18 mouse cellular contexts compared by ENCODE assay signal in the genomic region with DNA sequence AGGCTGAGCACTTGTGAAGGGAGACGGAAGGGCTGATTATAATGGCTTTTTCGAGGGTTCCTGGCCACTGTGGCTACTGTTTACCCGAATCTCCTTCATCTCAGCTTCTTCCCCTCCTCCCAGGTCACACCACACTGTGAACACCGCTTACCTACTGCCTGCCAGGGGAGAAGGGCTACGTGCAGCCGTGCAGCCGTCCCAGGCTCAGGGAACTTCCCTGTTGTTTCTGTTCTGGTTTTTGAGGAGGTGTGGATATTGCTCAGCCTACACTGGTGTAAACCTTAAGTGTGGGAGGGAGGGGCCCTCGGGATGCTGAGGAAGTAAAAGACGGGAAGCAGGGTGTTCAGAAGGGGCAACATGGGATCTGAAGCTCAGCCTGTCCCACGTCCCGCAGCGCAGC. TPM values are rescaled to one million over a fixed set of nuclear protein-coding genes. Genes with fewer than 3 reads are reported as not detected.
A peak's percentile ranks its signal among the peaks of the same experiment; 100 is the strongest.
DNase-seq lines count a peak whose midpoint lies in the region; ATAC-seq and TF ChIP-seq lines count a peak whose summit lies in the region.
"Had no signal": no experiment of that assay in that cellular context is flagged by ENCODE, and none has a peak within 500 bp of the region (broad histone marks: within the 10 kb centered on the region; RNA-seq: fewer than 3 reads in every experiment).

No protein-coding gene starts in this region.

- peak overlapping the region; percentile 24; the same call in 1 of the 2 replicates for H3K9ac ChIP-seq in heart, embryonic 11.5 days (ENCODE audit: low read depth, low read length)
- no peak overlapping the region for H3K9ac ChIP-seq in kidney, postnatal 0 days (ENCODE audit: low read depth, low read length)

- no peak overlapping the region for H3K27ac ChIP-seq in heart, embryonic 11.5 days (ENCODE audit: low read depth, low read length)
- H3K27ac ChIP-seq in kidney, postnatal 0 days, result peak overlapping the region; percentile 20; the same call in 1 of the 2 replicates
- no peak overlapping the region for H3K27ac ChIP-seq in testis, adult 2 months (ENCODE audit: control insufficient read depth, insufficient read depth, low read depth, low read length)

- 54% methylated on average over 12 of the region's 12 CpGs for WGBS in heart, embryonic 11.5 days (ENCODE audit: insufficient replicate concordance)
- 36% methylated on average over 12 of the region's 12 CpGs for WGBS in kidney, postnatal 0 days

- no peak for DNase-seq in heart, postnatal 4 days
- DNase-seq in kidney, postnatal 0 days (ENCODE audit: low spot score), result no peak
- DNase-seq in kidney, adult 11 months, result no peak
- no peak for DNase-seq in testis, postnatal 10 days (ENCODE audit: low spot score)
- no peak for DNase-seq in frontal cortex, adult 2 months (ENCODE audit: extremely low spot score in 1 of 2, low spot score in 1 of 2)
- DNase-seq: B cell, adult 2 months; cerebellum, postnatal 36 days; gastrocnemius, postnatal 14 days; kidney, postnatal 10 days; lung, adult 2 months; right cerebral cortex, postnatal 14 days had no signal

- TF ChIP-seq CTCF in kidney, postnatal 0 days (IDR thresholded peaks at IDR 0.05; ENCODE audit: low read depth), result no peak
- no peak for TF ChIP-seq CTCF in testis, adult 2 months (IDR thresholded peaks at IDR 0.05; ENCODE audit: control insufficient read depth, insufficient read depth, insufficient replicate concordance, low read depth, low read length)

- peaks cover 22% of the 10 kb centered on the region for H3K4me1 ChIP-seq in heart, embryonic 11.5 days (ENCODE audit: control insufficient read depth, insufficient read depth, low read length)
- peaks cover 28% of the 10 kb centered on the region for H3K4me1 ChIP-seq in kidney, postnatal 0 days (replicated peaks; ENCODE audit: insufficient read depth, low read length)
- H3K4me1 ChIP-seq in testis, adult 2 months (ENCODE audit: control insufficient read depth, insufficient read depth, low read length), result peaks cover 17% of the 10 kb centered on the region

- peaks cover 41% of the 10 kb centered on the region for H3K27me3 ChIP-seq in heart, embryonic 11.5 days (ENCODE audit: control insufficient read depth, insufficient read depth, low read length)
- H3K27me3 ChIP-seq in kidney, postnatal 0 days (ENCODE audit: insufficient read depth, low read length), result peaks cover 10% of the 10 kb centered on the region; the same call in 1 of the 2 replicates
- no peaks in the 10 kb centered on the region for H3K27me3 ChIP-seq in testis, adult 2 months (ENCODE audit: control insufficient read depth, insufficient read depth, low read length)

- H3K4me2 ChIP-seq in heart, embryonic 11.5 days, result no peak overlapping the region
- H3K4me2 ChIP-seq in kidney, postnatal 0 days (ENCODE audit: low read length), result no peak overlapping the region

- no peaks in the 10 kb centered on the region for H3K9me3 ChIP-seq in heart, embryonic 11.5 days (replicated peaks; ENCODE audit: control insufficient read depth, low read length)
- H3K9me3 ChIP-seq in kidney, postnatal 0 days (replicated peaks; ENCODE audit: low read length), result no peaks in the 10 kb centered on the region
- H3K9me3 ChIP-seq: hindbrain, embryonic 15.5 days; megakaryocyte, embryonic 14.5 days had no signal

- no peak overlapping the region for H3K4me3 ChIP-seq in heart, embryonic 11.5 days (ENCODE audit: low read depth, low read length)
- H3K4me3 ChIP-seq in kidney, postnatal 0 days (replicated peaks; ENCODE audit: low read depth, low read length), result no peak overlapping the region
- peak overlapping the region; percentile 88 for H3K4me3 ChIP-seq in testis, adult 2 months (ENCODE audit: control insufficient read depth, low read depth, low read length)
- H3K4me3 ChIP-seq: hindbrain, embryonic 15.5 days; megakaryocyte, embryonic 14.5 days had no signal

- no peaks in the 10 kb centered on the region for H3K36me3 ChIP-seq in heart, embryonic 11.5 days (ENCODE audit: control insufficient read depth, insufficient read depth, low read length)
- no peaks in the 10 kb centered on the region for H3K36me3 ChIP-seq in kidney, postnatal 0 days (ENCODE audit: insufficient read depth, low read length)
- H3K36me3 ChIP-seq in testis, adult 2 months (ENCODE audit: control insufficient read depth, insufficient read depth, low read length), result no peaks in the 10 kb centered on the region

- ATAC-seq in heart, embryonic 11.5 days (replicated peaks; ENCODE audit: insufficient number of reproducible peaks, low FRiP score, low TSS enrichment), result no peak
- no peak for ATAC-seq in kidney, postnatal 0 days (replicated peaks; ENCODE audit: low FRiP score, low read depth)
- 0 out of 2 replicates have a peak, but pooled peaks have one; percentile 4 for ATAC-seq in megakaryocyte, adult 5-6 weeks (ENCODE audit: poor library complexity, severe bottlenecking)

- no peak for TF ChIP-seq POLR2A in testis, adult 2 months (IDR thresholded peaks at IDR 0.05; ENCODE audit: control insufficient read depth, low read depth, low read length)

RNA-seq across cellular contexts. Expression of gene Foxj1, which starts 1.8 kb away (rescaled TPM):
- polyA plus RNA-seq in heart, embryonic 11.5 days (2014; fragmentation: Nextera tagmentation; extraction: Ambion mirVana), result 0.07 TPM in 1 of 2 replicates, not detected in the other
- under 1 TPM in 1 of 2 experiments, not detected in 1; 0.23 TPM for total RNA-seq in heart, postnatal 4 days (2021)
- polyA plus RNA-seq in kidney, postnatal 0 days (2015; fragmentation: Nextera tagmentation; extraction: Ambion mirVana), result 2.5 TPM in 2 replicates
- polyA plus RNA-seq in testis, adult 2 months (2012; rRNA removed), result 75.5 and 97.6 TPM in 2 replicates
- not detected in 2 replicates for total RNA-seq in megakaryocyte, adult 5-6 weeks (2015)
- not detected in 2 replicates for total RNA-seq in megakaryocyte, adult 5-6 weeks (2017)
- 4.6 and 5.6 TPM in 2 replicates for polyA plus RNA-seq in frontal cortex, adult 2 months (2012; rRNA removed)

RNA-seq across cellular contexts. Expression of gene Exoc7, which starts 30.0 kb away (rescaled TPM):
- 42.5 and 46.6 TPM in 2 replicates for polyA plus RNA-seq in heart, embryonic 11.5 days (2014; fragmentation: Nextera tagmentation; extraction: Ambion mirVana)
- total RNA-seq in heart, postnatal 4 days (2021), result 10 to 100 TPM; 54.0 to 62.6 TPM
- 56.5 and 59.1 TPM in 2 replicates for polyA plus RNA-seq in kidney, postnatal 0 days (2015; fragmentation: Nextera tagmentation; extraction: Ambion mirVana)
- 40.3 and 45.3 TPM in 2 replicates for polyA plus RNA-seq in testis, adult 2 months (2012; rRNA removed)
- total RNA-seq in megakaryocyte, adult 5-6 weeks (2015), result 29.2 and 34.8 TPM in 2 replicates
- 20.3 and 27.3 TPM in 2 replicates for total RNA-seq in megakaryocyte, adult 5-6 weeks (2017)
- polyA plus RNA-seq in frontal cortex, adult 2 months (2012; rRNA removed), result 89.7 and 97.5 TPM in 2 replicates

RNA-seq across cellular contexts. Expression of gene Galr2, which starts 56.3 kb away (rescaled TPM):
- polyA plus RNA-seq in heart, embryonic 11.5 days (2014; fragmentation: Nextera tagmentation; extraction: Ambion mirVana), result 0.16 TPM in 1 of 2 replicates, not detected in the other
- not detected for total RNA-seq in heart, postnatal 4 days (2021)
- polyA plus RNA-seq in kidney, postnatal 0 days (2015; fragmentation: Nextera tagmentation; extraction: Ambion mirVana), result 0.13 and 0.18 TPM in 2 replicates
- 0.59 and 0.78 TPM in 2 replicates for polyA plus RNA-seq in testis, adult 2 months (2012; rRNA removed)
- not detected in 2 replicates for total RNA-seq in megakaryocyte, adult 5-6 weeks (2015)
- total RNA-seq in megakaryocyte, adult 5-6 weeks (2017), result 0.07 TPM in 1 of 2 replicates, not detected in the other
- polyA plus RNA-seq in frontal cortex, adult 2 months (2012; rRNA removed), result not detected in 2 replicates
- total RNA-seq: liver, adult 2 months had no signal
- polyA plus RNA-seq: heart, embryonic 14.5 days; liver, adult 2 months had no signal

Comparison
In these comparisons a context has a peak if more than half of its experiments do, and no peak if none do; other contexts are left out.
1. RNA of gene Foxj1, which starts 1.8 kb away (polyA plus RNA-seq): 75.5 to 97.6 TPM in testis, adult 2 months; 4.6 to 5.6 TPM in frontal cortex, adult 2 months, 2.5 TPM in kidney, postnatal 0 days and 0.07 TPM in heart, embryonic 11.5 days; every median in the first group is over 10 times any median in the second.